Mouse (Mus musculus): ENCODE data around the gene Akr7a5. TPM values are rescaled to one million over a fixed set of nuclear protein-coding genes. Genes with fewer than 3 reads are reported as not detected.
A peak's percentile ranks its signal among the peaks of the same experiment; 100 is the strongest.

Gene Akr7a5
- polyA plus RNA-seq, 1 experiment = 245 TPM

DNA sequence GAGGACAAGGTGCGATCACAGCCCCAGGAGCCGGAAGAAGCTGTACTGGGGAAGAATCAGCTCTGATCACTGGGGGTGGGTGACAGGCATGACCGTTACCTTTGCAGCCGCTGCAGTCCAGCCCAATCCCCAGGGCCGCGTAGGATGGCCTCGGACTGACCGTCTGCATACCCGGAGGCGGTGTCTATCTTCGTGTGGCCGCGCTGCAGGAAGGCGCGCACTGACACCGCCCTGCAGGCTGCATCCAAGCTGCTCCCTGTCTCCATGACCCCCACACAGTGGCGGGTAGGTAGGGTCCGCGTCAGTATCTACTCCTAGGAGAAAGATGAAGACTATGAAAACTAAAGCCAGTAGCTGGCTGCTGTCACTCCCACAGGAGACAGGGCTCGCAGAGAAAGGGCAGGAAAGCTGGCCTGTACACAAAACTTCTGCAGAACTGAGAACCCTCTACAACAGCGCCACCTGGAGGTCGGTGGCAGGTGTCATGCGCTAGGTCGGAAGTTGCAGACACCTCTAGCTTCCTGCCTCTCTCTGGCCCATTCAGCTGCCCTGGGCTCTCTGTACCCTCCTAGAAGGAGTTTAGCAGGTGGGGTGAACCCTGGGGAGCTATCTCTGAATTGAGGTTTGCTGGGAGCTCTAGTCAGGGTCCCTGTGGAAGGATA lies 26.4 kb downstream of the Akr7a5 start:
- 20% methylated on average over 24 of the region's 24 CpGs for WGBS
- peak; percentile 88 for DNase-seq
- Histone ChIP-seq H3K4me3 (ENCODE audit: insufficient read depth, low read depth, low read length) (peak overlapping the region; percentile 53), H3K4me1 (ENCODE audit: control insufficient read depth, insufficient read depth, low read length) (peaks cover 7% of the 10 kb centered on the region; the same call in 1 of the 2 replicates), H3K36me3 (ENCODE audit: control insufficient read depth, insufficient read depth, low read length) (no peaks in the 10 kb centered on the region), H3K27me3 (replicated peaks; ENCODE audit: control insufficient read depth, insufficient read depth, low read length) (no peaks in the 10 kb centered on the region), H3K27ac (ENCODE audit: insufficient read depth, low read depth, low read length) (peak overlapping the region; percentile 60)
- TF ChIP-seq POLR2A (IDR thresholded peaks at IDR 0.05; ENCODE audit: low read depth, low read length) (no peak), CTCF (conservative IDR thresholded peaks at IDR 0.05; ENCODE audit: insufficient read depth, insufficient read length, low read depth, low read length) (peak; percentile 87)

DNA sequence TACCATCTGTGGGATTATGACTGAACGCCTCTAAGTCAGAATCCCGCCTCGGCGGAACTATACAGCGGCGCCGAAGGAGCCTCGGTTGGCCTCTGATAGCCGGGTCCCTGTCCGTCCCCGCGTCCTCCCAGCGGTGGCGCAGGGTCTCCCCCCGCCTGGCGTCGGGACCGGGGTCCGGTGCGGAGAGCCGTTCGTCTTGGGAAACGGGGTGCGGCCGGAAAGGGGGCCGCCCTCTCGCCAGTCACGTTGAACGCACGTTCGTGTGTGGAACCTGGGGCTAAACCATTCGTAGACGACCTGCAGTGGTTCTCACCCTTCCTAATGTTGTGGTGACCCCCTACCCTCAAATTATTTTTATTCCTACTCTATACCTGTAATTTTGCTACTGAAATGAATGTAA lies 27.6 kb downstream of the Akr7a5 start:
- H3K27ac ChIP-seq (ENCODE audit: insufficient read depth, low read depth, low read length) = no peak overlapping the region
- WGBS = 58% methylated on average over 33 of the region's 33 CpGs
- TF ChIP-seq POLR2A (IDR thresholded peaks at IDR 0.05; ENCODE audit: low read depth, low read length) = no peak
- H3K4me3 ChIP-seq (ENCODE audit: insufficient read depth, low read depth, low read length) = no peak overlapping the region
- H3K27me3 ChIP-seq (replicated peaks; ENCODE audit: control insufficient read depth, insufficient read depth, low read length) = no peaks in the 10 kb centered on the region
- peaks cover 7% of the 10 kb centered on the region; the same call in 1 of the 2 replicates for H3K4me1 ChIP-seq (ENCODE audit: control insufficient read depth, insufficient read depth, low read length)
- DNase-seq = no peak
- H3K36me3 ChIP-seq (ENCODE audit: control insufficient read depth, insufficient read depth, low read length) = no peaks in the 10 kb centered on the region

DNA sequence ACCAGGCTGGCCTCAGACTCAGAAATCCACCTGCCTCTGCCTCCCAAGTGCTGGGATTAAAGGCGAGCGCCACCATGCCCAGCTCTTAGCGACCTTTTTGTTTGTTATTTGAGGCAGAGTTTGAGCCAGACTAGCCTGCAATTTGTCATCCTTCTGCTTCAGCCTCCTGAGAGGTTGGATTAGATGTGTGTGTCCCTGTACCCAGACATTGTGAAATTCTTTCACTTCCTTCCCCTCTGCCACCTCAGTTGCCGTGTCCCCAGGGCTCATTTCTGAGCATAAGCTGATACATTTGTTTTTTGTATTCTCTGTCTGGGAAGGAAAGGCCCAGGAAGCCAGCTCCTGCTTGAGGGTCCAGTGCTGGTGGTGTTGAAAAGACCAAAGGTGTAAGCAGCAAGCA lies 30.3 kb downstream of the Akr7a5 start:
- DNase-seq = no peak
- WGBS = 81% methylated on average over 4 of the region's 4 CpGs

DNA sequence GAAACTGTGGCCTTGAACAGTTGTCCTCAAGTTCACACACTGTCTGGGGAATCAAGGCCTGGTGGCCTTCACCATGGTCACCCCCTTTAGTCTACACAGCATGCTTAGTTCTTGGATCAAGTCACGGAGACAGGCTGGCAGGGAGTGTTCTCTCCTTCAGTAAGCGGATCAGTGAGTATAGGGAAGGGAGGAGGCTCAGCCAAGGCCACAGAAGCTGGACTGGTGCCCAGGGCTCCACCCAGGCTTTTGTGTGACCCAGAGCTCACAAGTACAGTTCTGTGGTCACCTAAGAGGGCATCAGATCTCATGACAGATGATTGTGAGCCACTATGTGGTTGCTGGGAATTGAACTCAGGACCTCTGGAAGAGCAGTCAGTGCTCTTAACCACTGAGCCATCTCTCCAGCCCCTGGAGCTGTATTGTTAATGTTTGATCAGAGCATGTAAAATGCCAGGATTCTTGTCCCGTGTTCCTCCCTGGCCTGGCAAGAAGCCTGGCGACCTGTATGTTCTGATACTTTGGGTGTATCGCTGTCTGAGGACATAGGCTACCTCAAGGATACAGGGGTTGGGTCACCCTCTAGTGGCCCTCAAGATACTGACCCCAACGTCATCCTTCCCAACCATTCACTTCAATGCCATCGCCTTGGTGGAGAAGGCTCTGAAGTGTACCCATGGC lies 31.2 kb downstream of the Akr7a5 start:
- Histone ChIP-seq H3K27ac (ENCODE audit: insufficient read depth, low read depth, low read length) (no peak overlapping the region), H3K36me3 (ENCODE audit: control insufficient read depth, insufficient read depth, low read length) (no peaks in the 10 kb centered on the region), H3K4me3 (ENCODE audit: insufficient read depth, low read depth, low read length) (no peak overlapping the region), H3K4me1 (ENCODE audit: control insufficient read depth, insufficient read depth, low read length) (no peaks in the 10 kb centered on the region; the same call in 1 of the 2 replicates), H3K27me3 (replicated peaks; ENCODE audit: control insufficient read depth, insufficient read depth, low read length) (no peaks in the 10 kb centered on the region)
- DNase-seq = peak; percentile 68
- TF ChIP-seq POLR2A (IDR thresholded peaks at IDR 0.05; ENCODE audit: low read depth, low read length) (no peak), CTCF (conservative IDR thresholded peaks at IDR 0.05; ENCODE audit: insufficient read depth, insufficient read length, low read depth, low read length) (0 out of 2 replicates have a peak, but pooled peaks have one; percentile 5)
- 39% methylated on average over 7 of the region's 7 CpGs for WGBS

More for the DNA sequence above, 30.3 kb downstream of the Akr7a5 start:
- Histone ChIP-seq H3K4me1 (ENCODE audit: control insufficient read depth, insufficient read depth, low read length) (no peaks in the 10 kb centered on the region; the same call in 1 of the 2 replicates), H3K36me3 (ENCODE audit: control insufficient read depth, insufficient read depth, low read length) (no peaks in the 10 kb centered on the region), H3K27me3 (replicated peaks; ENCODE audit: control insufficient read depth, insufficient read depth, low read length) (no peaks in the 10 kb centered on the region), H3K4me3 (ENCODE audit: insufficient read depth, low read depth, low read length) (no peak overlapping the region), H3K27ac (ENCODE audit: insufficient read depth, low read depth, low read length) (no peak overlapping the region)
- no peak for TF ChIP-seq POLR2A (IDR thresholded peaks at IDR 0.05; ENCODE audit: low read depth, low read length)
- TF ChIP-seq CTCF (conservative IDR thresholded peaks at IDR 0.05; ENCODE audit: insufficient read depth, insufficient read length, low read depth, low read length) = no peak

DNA sequence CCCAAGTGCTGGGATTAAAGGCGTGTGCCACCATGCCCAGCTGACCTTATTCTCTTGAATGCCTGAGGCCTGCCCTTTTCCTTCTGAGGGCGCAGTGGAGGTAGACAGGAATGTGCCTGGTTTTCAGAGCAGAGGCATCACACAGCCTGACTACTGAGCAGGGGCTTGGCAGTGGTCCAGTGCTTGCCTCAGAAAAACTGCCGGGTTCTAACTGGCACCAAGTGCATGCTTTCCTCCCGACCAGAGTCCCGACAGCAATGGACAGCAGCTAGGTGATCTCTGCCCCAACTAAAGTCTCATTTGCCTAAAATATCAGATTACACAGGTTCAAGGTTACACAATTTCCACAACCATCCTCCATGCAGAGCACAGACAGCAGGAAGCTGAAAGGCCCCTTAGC lies 33.2 kb downstream of the Akr7a5 start:
- H3K27ac ChIP-seq (ENCODE audit: insufficient read depth, low read depth, low read length) = no peak overlapping the region
- DNase-seq = peak; percentile 76
- TF ChIP-seq CTCF (conservative IDR thresholded peaks at IDR 0.05; ENCODE audit: insufficient read depth, insufficient read length, low read depth, low read length) (no peak), POLR2A (IDR thresholded peaks at IDR 0.05; ENCODE audit: low read depth, low read length) (no peak)
- no peaks in the 10 kb centered on the region for H3K36me3 ChIP-seq (ENCODE audit: control insufficient read depth, insufficient read depth, low read length)
- H3K27me3 ChIP-seq (replicated peaks; ENCODE audit: control insufficient read depth, insufficient read depth, low read length) = no peaks in the 10 kb centered on the region
- no peak overlapping the region for H3K4me3 ChIP-seq (ENCODE audit: insufficient read depth, low read depth, low read length)
- WGBS = 30% methylated on average over 5 of the region's 5 CpGs
- H3K4me1 ChIP-seq (ENCODE audit: control insufficient read depth, insufficient read depth, low read length) = no peaks in the 10 kb centered on the region; the same call in 1 of the 2 replicates

DNA sequence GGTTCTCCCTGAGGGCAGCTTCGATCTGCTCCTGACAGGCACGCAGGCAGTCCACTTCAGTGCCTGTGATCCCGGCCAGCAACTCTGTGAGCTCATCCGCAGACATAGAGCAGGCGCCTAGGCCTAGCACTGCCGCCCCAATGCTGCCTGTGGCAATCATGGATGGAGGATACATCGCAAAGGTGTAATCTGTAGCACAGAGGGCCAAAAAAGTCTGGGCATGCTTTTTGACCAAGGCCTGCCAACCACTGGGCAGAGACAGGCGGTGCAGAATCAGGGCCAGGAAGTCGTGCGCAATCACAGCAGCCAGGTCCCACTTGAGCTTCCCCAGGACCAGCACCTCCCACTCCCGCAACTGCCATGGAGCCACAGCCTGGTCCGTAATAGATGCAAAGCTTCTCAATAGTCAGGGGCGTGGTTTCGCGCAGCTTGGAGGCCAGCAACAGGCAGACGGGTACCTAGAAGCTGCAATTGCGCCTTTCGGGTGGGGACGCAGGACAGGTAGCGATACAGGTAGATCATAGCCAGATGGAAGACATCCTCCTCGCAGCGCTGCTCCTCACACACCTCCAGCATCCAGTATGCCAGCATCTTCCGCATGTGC lies 35.0 kb downstream of the Akr7a5 start:
- no peak overlapping the region for H3K27ac ChIP-seq (ENCODE audit: insufficient read depth, low read depth, low read length)
- no peaks in the 10 kb centered on the region; the same call in 1 of the 2 replicates for H3K4me1 ChIP-seq (ENCODE audit: control insufficient read depth, insufficient read depth, low read length)
- no peaks in the 10 kb centered on the region for H3K27me3 ChIP-seq (replicated peaks; ENCODE audit: control insufficient read depth, insufficient read depth, low read length)
- no peak for TF ChIP-seq POLR2A (IDR thresholded peaks at IDR 0.05; ENCODE audit: low read depth, low read length)
- TF ChIP-seq CTCF (conservative IDR thresholded peaks at IDR 0.05; ENCODE audit: insufficient read depth, insufficient read length, low read depth, low read length) = no peak
- DNase-seq = no peak
- no peak overlapping the region for H3K4me3 ChIP-seq (ENCODE audit: insufficient read depth, low read depth, low read length)
- 89% methylated on average over 23 of the region's 23 CpGs for WGBS
- H3K36me3 ChIP-seq (ENCODE audit: control insufficient read depth, insufficient read depth, low read length) = no peaks in the 10 kb centered on the region; the same call in 1 of the 2 replicates
